Mouse (Mus musculus) layer of hippocampus, adult 9-10 months (tissue): ENCODE data around the gene Agbl1.
"Not testable (repeated sequence)": the region's sequence is repeated elsewhere in the genome, so short reads cannot be mapped to it uniquely, and the experiment has no call there.

Source experiments
- DNase-seq: peaks from one replicate; pipeline ENCODE4 v3.0.0; 2022; ENCODE audit warnings: low spot score

The Agbl1 gene

DNA sequence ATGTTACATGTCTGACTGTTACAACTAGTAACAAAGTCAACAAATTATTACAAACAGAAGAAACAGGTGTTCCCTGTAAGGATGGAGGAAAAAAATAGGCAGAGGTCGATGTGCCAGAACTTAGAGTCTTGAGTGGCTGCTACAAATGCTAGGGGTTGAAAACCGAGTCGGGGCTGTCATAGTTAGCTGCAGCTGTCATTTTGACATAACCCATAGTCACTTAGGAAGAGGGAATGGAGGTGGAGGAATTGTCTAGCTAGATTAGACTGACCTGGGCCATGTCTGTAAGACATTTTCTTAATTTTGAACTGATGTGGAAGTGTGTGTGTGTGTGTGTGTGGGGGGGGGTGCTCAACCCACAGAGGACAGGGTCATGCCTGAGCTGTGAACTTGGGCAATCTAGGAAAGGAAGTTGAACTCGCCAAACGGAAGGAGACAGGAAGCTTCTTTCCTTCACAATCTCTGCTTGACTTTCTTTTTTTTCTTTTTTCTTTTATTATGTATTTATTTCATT, 364.9 kb downstream of the Agbl1 start:
- no peak for DNase-seq

DNA sequence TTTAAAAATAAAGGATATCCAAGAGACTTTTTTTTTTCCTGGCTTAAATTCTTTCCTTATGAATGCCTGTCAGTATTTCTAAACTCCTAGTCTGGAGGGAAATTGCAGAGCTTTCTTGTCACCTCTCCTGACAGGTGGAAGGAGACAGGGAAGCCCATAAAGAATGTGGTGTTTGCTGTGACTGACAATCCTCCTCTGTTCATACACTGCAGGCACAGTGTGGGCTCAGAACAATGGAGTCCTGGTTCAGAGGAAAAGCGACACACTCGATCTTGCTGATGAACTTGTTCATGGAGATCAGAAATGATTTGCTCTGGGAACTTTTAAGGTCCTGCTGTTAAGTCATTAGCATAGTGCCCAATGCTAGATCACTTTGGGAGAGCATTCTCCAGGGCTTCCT, 368.1 kb downstream of the Agbl1 start:
- no peak for DNase-seq

DNA sequence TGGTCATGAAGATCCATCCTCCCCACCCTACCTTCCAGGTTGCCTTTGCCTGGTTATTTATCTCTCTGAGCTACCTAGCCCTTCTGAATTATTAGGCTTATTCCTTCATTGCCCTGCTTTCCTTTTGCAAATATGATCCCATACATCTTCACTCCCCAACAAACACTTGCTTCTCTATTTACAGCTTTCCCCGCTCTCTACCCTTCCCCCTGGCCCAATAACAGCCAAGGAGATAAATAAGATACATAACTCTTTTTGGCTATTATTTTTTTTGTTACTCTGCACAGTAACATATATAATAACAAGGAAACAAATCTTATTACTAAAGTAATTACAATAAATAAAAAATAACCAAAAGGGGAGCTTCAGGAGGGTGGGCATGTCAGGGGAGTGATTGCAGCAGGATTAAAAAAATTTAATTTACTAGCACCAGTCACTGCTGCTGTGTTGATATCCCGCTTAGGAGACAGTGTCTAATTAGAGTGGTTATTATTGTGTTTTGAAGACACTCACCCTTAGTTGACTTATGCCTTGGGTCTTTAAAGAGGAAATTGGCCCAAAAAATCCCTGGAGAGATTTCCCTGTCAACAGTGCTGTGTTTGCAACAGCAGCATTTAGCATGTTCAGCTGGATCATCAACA, 370.5 kb downstream of the Agbl1 start:
- DNase-seq: no peak

DNA sequence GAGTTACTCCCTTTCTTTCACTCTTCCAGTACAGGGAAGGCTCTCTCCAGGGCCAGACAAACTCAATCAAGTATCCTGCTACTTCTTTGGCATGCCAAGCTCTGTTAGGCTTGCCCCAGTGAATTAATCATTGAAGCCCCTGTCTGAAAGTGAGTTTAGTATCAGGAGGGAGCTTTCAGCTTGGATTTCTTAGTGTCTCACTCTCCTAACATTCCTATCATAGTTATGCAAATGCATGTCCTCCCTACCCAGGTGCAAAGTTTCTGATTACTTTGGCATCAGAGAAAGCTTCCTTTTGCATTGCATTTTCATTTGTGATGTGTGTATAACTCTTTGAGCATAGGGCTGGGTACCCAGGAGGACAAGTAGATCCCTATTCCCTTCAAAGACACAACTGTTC, 399.8 kb downstream of the Agbl1 start:
- DNase-seq: no peak

DNA sequence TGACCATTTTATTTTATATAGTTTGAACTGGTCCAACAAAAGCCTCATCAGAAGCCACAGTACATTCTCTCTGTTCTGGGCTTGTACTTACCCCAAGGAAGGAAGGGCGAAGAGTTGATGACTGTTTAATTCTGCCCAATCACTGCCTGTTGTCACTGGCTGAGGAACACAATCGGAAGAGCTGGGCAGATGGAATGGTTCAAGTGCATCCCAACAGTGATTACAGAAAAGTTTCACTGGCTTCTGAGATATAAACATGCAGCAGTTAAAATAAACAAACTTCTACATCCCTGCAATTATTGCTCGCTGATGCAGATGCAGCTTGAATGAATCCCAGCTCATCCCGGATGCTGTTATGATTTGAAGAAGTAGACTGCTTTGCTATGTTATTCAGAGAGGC, 421.3 kb downstream of the Agbl1 start:
- DNase-seq: no peak

DNA sequence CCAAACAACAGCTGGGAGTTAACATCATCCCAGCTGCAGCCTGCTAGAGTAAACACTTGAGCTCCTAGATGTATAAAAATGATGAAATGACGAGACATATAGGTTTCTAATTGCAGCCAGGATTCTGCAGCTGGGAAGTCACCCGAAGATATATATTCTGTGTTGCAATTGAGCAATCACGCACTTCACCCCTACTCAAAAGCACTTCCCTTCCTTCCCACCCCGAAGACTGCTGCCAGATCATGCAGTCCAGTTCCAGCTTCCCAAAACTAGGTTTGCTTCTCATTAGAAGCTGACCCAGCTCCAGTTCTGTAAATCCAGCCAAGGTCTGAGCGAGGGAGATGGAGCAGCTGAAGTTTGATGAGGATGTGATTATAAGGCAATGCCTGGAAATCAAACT, 431.4 kb downstream of the Agbl1 start:
- no peak for DNase-seq

DNA sequence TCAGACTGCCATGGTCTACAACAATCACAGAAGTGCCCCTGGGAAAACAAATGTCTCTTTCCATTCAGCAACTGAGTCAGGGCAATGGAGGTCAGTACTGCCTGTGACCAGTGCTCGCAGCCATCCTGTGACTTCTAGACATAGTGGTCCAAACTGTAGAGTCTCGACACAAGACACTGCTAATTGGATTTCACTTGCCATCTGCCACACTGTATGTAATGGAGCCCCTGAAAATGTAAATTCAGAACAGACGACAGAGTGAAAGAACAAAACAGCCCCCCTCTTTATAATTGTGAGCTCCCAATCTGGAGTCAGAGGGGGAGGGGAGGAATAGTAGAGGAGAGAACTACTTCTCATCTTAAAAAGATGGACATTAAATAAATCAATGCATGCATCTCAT, 445.2 kb downstream of the Agbl1 start:
- DNase-seq: no peak

DNA sequence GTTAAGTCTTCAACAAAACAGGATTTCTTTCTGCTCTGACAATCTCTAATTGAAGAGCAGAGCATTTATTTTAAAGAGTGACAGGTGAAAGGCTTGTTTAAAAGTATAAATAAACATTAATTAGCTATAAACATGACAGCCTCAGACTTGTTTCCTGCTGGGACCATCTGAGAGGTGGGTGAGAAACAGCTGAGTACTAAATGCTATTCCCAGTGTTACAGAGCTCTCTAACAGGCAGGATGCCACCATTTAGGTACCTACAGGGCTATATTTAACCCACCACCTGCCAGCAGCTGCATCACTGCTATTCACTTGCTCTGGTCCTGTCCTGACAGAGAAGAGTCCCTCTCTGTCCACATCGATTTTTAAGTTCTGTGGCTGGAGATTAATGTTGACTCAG, 471.5 kb downstream of the Agbl1 start:
- DNase-seq: peak; percentile 16

DNA sequence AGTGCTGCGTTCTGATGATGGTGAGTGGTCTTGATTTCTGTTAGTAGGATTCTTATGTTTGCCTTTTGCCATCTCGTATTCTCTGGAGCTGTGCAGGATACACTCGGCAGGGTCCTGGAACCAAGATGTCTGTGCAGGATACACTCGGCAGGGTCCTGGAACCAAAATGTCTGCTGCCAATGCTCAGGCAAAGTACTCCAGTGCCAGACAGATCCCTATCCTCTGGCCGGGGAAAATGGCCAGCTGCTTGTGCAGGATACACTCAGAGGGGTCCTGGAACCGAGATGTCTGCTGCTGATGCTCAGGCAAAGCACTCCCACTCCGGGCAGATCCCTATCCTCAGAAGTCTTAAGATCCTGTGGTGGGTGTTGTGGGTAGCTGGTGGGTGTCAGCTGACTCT, 502.5 kb downstream of the Agbl1 start:
- DNase-seq: not testable (repeated sequence)

DNA sequence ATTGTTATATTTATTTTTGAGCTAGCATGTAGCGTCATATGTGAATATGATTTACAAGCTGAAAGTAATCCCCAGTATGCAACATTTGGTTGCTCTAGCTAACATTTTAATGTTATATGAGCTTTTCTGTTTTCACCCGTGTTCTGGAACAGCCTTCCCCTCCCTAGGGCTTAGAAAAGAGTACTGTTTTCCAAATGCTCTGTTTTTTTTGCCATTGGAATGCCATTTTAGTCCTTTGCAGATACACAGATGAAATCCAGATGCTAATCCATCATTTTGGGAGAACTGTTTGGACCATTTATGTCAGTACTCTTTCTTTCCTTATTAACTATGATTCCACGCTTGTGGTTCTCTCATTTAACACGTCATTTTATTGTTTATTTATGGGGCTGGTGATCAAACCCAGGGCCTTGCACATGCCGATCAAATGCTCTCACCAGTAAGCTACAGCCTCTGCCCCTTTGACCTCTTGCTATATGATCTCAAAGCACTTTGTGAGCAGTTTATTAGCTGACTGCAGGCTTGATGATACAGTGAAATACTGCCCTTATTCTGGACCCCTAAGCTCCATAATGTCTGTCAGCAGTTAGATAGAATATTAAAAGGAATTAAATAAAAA, 547.7 kb downstream of the Agbl1 start:
- DNase-seq: no peak

DNA sequence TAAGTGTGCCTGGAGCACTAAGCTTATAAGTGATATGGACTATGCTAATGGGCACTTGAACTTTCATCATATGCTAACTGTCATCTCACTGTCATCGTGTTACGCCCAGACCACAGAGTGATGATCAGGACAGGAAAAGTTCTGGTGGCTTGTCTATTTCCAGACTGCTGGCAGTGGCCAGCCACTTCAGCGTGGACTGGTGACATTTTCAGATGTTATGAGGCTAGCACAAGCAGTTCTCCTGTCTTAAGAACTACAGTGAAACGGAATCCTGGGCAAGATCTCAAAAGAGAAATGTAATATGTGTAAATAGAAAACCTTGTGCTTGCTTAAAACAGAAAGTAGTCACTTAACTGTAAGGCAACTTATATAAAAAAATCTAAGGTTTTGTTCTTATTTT, 550.8 kb downstream of the Agbl1 start:
- DNase-seq: no peak

DNA sequence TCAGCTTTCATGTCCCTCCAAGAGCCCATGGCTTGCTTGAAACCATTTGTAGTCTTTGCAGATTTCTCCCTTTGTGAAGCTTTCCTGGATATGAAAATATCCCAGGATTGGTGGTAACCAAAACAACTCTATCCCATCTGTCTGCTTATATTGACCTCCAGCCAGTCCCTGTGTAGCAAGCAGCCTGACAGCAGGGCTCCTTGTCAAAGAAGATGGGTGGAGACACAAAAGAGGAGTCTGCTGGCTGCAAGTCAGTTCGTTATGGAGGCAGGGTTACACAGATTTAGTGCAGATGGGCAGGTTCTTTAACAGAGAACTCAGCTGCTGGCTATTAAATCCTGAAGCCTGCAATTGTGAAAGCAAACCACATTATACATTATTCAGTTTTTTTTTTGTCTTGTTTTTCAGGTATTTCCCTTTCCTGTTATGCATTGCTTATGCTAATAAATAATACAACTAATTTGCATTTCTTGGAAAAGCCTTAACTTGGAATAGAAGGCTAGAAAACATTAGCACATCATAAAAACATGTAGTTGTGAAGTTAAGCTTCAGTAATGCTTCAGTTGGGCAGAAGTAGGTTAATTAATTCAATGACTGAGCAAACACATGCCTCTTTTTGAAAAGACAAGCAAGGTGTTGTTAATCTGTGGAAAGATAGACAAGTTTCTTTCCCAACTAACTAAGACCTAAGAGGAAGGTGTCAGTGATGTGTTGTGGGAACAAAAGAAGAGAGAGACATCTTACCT, 559.0 kb downstream of the Agbl1 start:
- no peak for DNase-seq

DNA sequence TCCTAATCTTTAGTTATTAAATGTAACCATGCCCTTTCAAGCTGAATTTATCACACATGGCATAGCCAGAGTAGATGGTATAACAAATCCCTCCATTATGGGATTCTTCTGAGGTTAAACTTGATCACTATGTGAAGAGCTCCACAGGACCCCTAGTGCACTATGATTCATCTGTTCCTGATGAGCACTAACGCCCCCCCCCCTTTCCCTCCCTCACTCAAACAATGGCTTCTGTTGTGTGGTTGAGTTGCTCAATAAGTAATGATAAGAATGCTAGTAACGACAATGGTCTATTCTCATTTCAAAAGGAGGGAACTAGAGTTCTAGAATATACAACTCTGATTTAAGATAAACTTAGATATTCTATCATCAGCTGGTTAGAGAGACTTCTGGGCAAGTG, 560.4 kb downstream of the Agbl1 start:
- DNase-seq: no peak

DNA sequence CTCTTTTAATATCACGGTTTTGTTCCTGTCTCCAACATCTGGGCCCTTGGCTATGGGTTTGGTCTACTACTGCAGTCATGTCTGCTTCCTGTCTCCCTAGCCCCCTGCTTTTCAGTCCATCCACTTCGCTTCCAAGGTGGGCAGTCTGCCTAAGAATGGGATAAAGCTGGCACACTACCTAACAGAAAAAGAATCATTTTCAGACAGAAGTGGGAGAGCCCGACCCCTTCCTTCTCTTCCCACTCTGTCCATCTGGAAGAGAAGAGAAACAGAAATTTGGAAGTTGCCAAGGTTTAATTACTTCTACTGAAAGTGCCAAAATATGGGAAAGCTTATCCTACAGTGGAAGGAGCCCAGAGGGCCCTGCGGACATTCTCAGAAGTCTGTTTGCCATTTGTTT, 561.6 kb downstream of the Agbl1 start:
- no peak for DNase-seq

DNA sequence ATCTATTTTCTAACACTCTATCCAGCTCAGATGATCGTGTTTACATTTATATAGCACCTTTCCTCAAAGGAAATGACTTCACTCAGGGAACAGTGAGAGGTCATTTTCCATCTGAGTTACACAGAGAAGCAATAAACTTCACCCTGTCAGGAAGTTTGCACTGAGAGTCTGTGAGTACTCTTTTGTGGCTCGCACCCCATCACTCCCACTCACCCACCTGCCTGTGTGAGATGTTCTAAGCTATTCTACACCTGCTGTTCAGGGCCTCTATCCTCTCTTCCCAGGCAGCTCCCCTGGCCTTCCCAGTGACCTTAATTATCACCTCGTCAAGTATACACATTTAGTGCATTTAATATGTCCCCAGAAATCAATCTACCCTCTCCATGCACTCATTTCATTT, 580.3 kb downstream of the Agbl1 start:
- no peak for DNase-seq

DNA sequence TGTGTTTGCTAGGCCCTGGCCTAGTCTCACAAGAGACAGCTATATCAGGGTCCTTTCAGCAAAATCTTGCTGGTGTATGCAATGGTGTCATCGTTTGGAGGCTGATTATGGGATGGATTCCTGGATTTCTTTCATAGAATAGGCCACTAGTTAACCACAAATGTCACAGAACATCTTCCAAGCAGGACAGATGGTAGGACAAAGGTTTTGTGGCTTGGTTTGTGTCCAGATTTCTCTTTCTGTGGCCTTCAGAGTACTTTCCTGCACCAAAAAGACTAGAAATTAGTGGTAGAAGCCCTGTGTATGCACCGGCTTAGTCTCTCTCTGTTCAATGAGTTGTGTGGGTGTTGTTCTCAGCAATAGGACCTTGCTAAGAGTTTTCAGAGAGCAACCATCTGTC, 590.9 kb downstream of the Agbl1 start:
- no peak for DNase-seq

DNA sequence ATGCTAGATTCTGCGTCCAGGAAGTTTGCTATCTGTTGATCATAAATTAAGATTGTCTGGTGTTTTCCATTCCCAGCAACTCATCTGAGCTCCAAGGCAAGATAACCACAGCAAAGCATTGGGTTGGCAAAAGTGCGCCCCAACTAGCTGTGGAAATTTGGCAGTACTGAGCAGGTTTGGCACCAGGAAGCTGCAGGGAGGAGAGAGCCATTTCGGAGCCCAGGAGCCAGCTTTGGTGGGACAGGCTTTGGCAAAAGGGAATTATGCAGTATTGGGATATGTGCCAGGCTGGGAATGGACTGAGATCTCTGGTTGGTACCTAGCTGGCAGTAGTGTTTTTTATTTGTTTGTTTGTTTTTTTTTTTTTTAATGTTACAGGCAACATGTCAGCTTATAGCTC, 612.5 kb downstream of the Agbl1 start:
- no peak for DNase-seq

DNA sequence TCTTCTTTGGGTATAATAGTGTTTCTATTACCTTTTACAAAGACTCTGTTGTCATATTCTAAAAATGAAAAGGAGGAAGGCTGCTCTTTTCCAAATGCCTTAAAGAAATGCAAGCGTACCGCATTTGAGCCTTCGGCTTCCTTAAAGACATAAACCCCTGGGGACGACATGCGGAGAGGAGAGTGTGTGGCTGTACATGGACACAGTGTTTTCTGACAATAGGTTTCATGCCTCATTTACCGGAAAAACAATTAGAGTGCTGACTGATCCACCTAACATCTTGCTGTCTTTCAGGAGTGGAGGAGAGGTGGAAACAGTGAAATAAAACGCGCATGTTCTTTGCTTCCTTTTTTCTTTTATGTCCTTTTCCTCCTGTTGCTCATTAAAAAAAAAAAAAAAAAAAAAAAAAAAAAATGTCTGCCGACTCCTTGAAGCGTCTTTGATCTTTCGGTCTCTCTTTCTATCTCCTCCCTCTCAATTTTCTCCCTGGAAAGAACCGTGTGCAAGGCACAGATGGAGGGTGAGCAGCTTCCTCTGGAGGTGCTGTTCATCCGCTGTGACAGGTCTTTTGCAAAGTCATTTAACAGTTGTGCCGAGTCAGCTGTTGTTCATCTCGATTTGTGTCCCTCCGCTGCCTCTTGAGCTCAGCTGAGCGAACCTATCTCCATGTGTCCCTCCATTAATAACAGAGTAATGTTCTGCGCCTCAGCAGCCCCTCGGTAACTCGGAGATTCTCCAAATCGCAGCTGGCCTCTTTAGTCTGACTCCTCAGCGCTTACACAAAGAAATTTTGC, 659.9 kb downstream of the Agbl1 start:
- no peak for DNase-seq

DNA sequence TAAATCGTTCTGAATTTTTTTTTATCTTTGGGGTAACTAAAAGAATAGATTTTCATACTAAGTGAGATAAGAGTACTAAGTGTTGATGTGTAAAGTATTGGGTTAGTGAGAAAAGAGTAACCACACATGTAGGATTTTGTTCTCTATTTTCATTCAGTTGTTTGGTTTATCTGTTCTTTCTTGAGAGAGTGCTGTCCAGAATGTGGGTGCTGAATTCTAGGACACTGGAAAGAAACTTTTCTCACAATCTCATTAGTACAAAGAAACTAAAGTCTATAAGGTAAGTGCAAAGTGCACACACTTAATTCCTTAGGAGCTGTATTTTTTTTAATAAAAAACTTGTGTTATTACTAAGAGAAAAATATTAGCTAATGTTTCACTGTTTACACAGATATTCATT, 674.4 kb downstream of the Agbl1 start:
- no peak for DNase-seq

DNA sequence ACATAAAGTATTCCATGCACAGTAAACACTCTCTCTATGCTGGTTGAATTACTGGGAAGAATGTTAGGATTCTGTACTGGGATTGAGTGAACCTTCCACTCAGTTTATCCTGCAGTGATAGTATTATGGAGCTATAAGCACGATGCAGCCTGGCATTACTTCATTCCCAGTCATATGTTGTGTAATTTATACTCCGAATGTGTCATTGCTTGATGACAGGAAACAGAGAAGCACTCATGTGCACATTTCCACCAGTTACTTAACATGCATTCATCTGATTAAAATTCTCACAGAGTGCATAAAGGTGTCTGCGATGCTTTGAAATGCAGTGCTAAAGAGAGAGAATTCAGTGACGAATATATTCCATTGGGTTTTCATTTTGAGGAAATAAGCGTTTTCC, 682.0 kb downstream of the Agbl1 start:
- DNase-seq: no peak

DNA sequence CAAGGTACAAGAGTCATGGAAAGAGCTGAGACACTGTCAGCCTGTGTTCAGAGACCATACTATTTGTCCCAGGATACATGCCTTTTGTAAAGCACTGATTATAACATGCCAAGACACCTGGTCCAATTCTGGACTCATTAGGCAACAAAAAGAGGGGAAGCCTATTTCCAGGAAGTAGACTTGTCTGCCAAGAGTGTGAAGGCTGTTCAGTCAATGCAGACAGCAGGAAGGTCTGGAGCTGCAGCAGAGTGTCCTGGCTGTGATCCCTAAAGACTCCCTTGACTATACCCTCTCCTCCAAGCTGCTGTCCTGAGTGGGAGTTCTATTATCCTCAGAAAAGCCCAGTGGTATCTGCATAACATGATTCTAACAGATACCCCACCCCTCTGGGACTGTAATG, 689.2 kb downstream of the Agbl1 start:
- DNase-seq: no peak

DNA sequence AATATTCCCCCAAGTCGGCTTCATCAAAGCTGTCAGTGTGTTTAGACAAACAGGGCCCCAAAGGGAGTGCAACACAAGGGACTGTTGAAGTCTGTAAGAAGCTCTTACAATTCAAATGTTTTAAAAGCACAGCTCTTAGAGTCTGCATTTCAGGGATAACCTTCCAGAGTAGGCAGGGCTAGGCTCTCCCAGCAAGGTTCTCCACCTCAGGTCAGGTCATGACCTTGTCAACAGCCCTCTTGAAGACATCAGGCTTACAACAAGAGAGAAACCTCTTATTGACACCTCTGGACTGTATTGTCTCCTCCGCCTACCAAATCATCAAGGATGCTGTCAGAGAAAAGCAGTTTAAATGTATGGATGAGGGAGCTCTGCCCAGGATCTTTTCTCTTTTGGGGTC, 692.0 kb downstream of the Agbl1 start:
- no peak for DNase-seq

DNA sequence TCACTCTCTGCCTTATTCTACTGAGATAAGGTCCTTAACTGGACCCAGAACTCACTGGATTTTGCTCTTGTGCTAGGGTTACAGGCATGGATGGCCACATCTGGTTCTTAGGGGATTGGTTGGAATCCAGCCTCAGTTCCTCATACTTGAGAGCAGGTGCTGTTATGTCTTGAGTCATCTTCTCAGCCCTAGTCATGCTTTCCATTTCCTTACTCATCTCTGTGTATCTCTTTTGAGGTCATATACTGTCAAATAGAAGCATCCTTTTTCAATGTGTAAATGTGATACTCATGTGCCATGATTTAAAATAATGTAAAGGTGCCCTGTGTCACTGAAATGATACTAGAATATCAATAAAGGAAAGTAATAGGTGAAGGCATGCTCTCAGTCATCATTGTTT, 705.5 kb downstream of the Agbl1 start:
- DNase-seq: no peak
